Mouse (Mus musculus) MEL (cell line): ENCODE results near the gene Klhl12. TPM values are rescaled to one million over a fixed set of nuclear protein-coding genes. Genes with fewer than 3 reads are reported as not detected.

Experiments used
- DNase-seq: peaks from one replicate; pipeline ENCODE4 v3.0.0; 2011; ENCODE audit warnings: low read depth, low spot score
- H3K27ac ChIP-seq: 2 replicates; pipeline ENCODE4 v1.5.1; 2012; ENCODE audit warnings: low read depth, mild to moderate bottlenecking, control low read depth, low read length, moderate library complexity; ENCODE audit not compliant: control insufficient read depth
- H3K27me3 ChIP-seq, 2 experiments: fragments of 150-350 bp in 1 of 2; sonication (generic) in 1 of 2; 2 replicates each; pipeline ENCODE4 v1.6.1; 2012; ENCODE audit warnings: low read length in 2 of 2, mild to moderate bottlenecking in 2 of 2, improper control_type of control experiment in 1 of 2, moderate library complexity in 1 of 2; ENCODE audit not compliant: insufficient read depth in 2 of 2, control insufficient read depth in 1 of 2
- H3K36me3 ChIP-seq, 2 experiments: 2 replicates each; pipeline ENCODE4 v1.6.1; 2012 to 2014; ENCODE audit warnings: low read length in 2 of 2, improper control_type of control experiment in 1 of 2, inconsistent platforms in 1 of 2, mild to moderate bottlenecking in 1 of 2; ENCODE audit not compliant: insufficient read depth in 2 of 2, control insufficient read depth in 1 of 2
- H3K4me1 ChIP-seq, 2 experiments: fragments of 150-350 bp in 1 of 2; sonication (generic) in 1 of 2; 2 replicates each; pipeline ENCODE4 v1.6.1; 2012; ENCODE audit warnings: low read length in 2 of 2, improper control_type of control experiment in 1 of 2, mild to moderate bottlenecking in 1 of 2; ENCODE audit not compliant: insufficient read depth in 2 of 2, control insufficient read depth in 1 of 2
- H3K4me3 ChIP-seq, 2 experiments: fragments of 150-350 bp in 1 of 2; sonication (generic) in 1 of 2; 2 replicates each; pipeline ENCODE4 v1.5.1; 2012; ENCODE audit warnings: low read depth in 2 of 2, low read length in 2 of 2, mild to moderate bottlenecking in 2 of 2, moderate library complexity in 2 of 2, control low read depth in 1 of 2, improper control_type of control experiment in 1 of 2; ENCODE audit not compliant: control insufficient read depth in 1 of 2, insufficient read depth in 1 of 2
- H3K79me2 ChIP-seq: 2 replicates; pipeline ENCODE4 v1.6.1; 2012; ENCODE audit warnings: mild to moderate bottlenecking, low read length, moderate library complexity; ENCODE audit not compliant: control insufficient read depth, poor library complexity, insufficient read depth
- H3K9ac ChIP-seq: 2 replicates; pipeline ENCODE4 v1.6.1; 2012; ENCODE audit warnings: low read depth, mild to moderate bottlenecking, control low read depth, low read length, moderate library complexity; ENCODE audit not compliant: control insufficient read depth, poor library complexity, severe bottlenecking
- H3K9me3 ChIP-seq: fragments of 150-350 bp; sonication (generic); replicated peaks from 2 replicates; pipeline ENCODE4 v1.6.1; 2012; ENCODE audit warnings: mild to moderate bottlenecking, low read length, improper control_type of control experiment, moderate library complexity; ENCODE audit not compliant: insufficient read depth
- CHD2 ChIP-seq: IDR thresholded peaks from 2 replicates; pipeline ENCODE4 v1.6.1; 2011; ENCODE audit warnings: low read length, improper control_type of control experiment
- CTCF ChIP-seq, 3 experiments: IDR thresholded peaks in 2 of 3; conservative IDR thresholded peaks in 1 of 3; 2 replicates each; pipeline ENCODE4 v1.5.1; 2011 to 2012; ENCODE audit warnings: low read length in 3 of 3, low read depth in 2 of 3, mild to moderate bottlenecking in 2 of 3, improper control_type of control experiment in 1 of 3, inconsistent platforms in 1 of 3, mixed read lengths in 1 of 3, moderate library complexity in 1 of 3; ENCODE audit not compliant: control insufficient read depth in 1 of 3, insufficient read depth in 1 of 3, poor library complexity in 1 of 3, severe bottlenecking in 1 of 3
- ELF1 ChIP-seq: IDR thresholded peaks from 2 replicates; pipeline ENCODE4 v1.6.1; 2014; ENCODE audit warnings: low read depth, mild to moderate bottlenecking, inconsistent platforms, low read length, improper control_type of control experiment, moderate library complexity
- ETS1 ChIP-seq: IDR thresholded peaks from 2 replicates; pipeline ENCODE4 v1.6.1; 2012; ENCODE audit warnings: low read depth, mild to moderate bottlenecking, inconsistent platforms, low read length, improper control_type of control experiment, moderate library complexity
- GABPA ChIP-seq: IDR thresholded peaks from 2 replicates; pipeline ENCODE4 v1.6.1; 2012; ENCODE audit warnings: low read depth, mild to moderate bottlenecking, inconsistent platforms, low read length, improper control_type of control experiment, moderate library complexity
- MAZ ChIP-seq: IDR thresholded peaks from 2 replicates; pipeline ENCODE4 v1.6.1; 2012; ENCODE audit warnings: low read depth, mild to moderate bottlenecking, inconsistent platforms, low read length, improper control_type of control experiment
- MEF2A ChIP-seq: IDR thresholded peaks from 2 replicates; pipeline ENCODE4 v1.6.1; 2014; ENCODE audit warnings: low read depth, mild to moderate bottlenecking, inconsistent platforms, low read length, improper control_type of control experiment; ENCODE audit not compliant: poor library complexity, insufficient replicate concordance, severe bottlenecking; ENCODE audit errors: extremely low read depth
- MXI1 ChIP-seq: IDR thresholded peaks from 2 replicates; pipeline ENCODE4 v1.6.1; 2011; ENCODE audit warnings: mild to moderate bottlenecking, low read depth, low read length, improper control_type of control experiment
- MYB ChIP-seq: IDR thresholded peaks from 2 replicates; pipeline ENCODE4 v1.6.1; 2011; ENCODE audit warnings: mild to moderate bottlenecking, low read depth, low read length, improper control_type of control experiment
- MYC ChIP-seq: IDR thresholded peaks from 2 replicates; pipeline ENCODE4 v1.6.1; 2011; ENCODE audit warnings: low read depth, mild to moderate bottlenecking, low read length, improper control_type of control experiment, moderate library complexity
- NELFE ChIP-seq: IDR thresholded peaks from 2 replicates; pipeline ENCODE4 v1.6.1; 2011; ENCODE audit warnings: low read depth, low read length, improper control_type of control experiment
- NRF1 ChIP-seq: IDR thresholded peaks from 2 replicates; pipeline ENCODE4 v1.6.1; 2014; ENCODE audit warnings: low read depth, mild to moderate bottlenecking, inconsistent platforms, low read length, improper control_type of control experiment, moderate library complexity; ENCODE audit not compliant: poor library complexity, insufficient read depth, severe bottlenecking
- POLR2A ChIP-seq, 2 experiments: IDR thresholded peaks; 2 replicates each; pipeline ENCODE4 v1.6.1; 2011 to 2012; ENCODE audit warnings: low read length in 2 of 2, mild to moderate bottlenecking in 2 of 2, control low read depth in 1 of 2, improper control_type of control experiment in 1 of 2, low read depth in 1 of 2, moderate library complexity in 1 of 2; ENCODE audit not compliant: control insufficient read depth in 1 of 2, insufficient read depth in 1 of 2, poor library complexity in 1 of 2
- RAD21 ChIP-seq: IDR thresholded peaks from 2 replicates; pipeline ENCODE4 v1.6.1; 2011; ENCODE audit warnings: mild to moderate bottlenecking, low read depth, low read length, improper control_type of control experiment
- SIN3A ChIP-seq: IDR thresholded peaks from 2 replicates; pipeline ENCODE4 v1.6.1; 2012; ENCODE audit warnings: low read length, improper control_type of control experiment, inconsistent platforms
- SMC3 ChIP-seq: IDR thresholded peaks from 2 replicates; pipeline ENCODE4 v1.6.1; 2011; ENCODE audit warnings: low read depth, low read length, improper control_type of control experiment
- TCF12 ChIP-seq: IDR thresholded peaks from 2 replicates; pipeline ENCODE4 v1.6.1; 2014; ENCODE audit warnings: low read depth, mild to moderate bottlenecking, inconsistent platforms, low read length, improper control_type of control experiment, moderate library complexity
- USF1 ChIP-seq: IDR thresholded peaks from 2 replicates; pipeline ENCODE4 v1.6.1; 2014; ENCODE audit warnings: low read depth, mild to moderate bottlenecking, inconsistent platforms, low read length, improper control_type of control experiment, moderate library complexity
- USF2 ChIP-seq, 2 experiments: IDR thresholded peaks; 2 replicates each; pipeline ENCODE4 v1.6.1; 2011 to 2012; ENCODE audit warnings: improper control_type of control experiment in 2 of 2, low read length in 2 of 2, borderline replicate concordance in 1 of 2, inconsistent platforms in 1 of 2, low read depth in 1 of 2, mild to moderate bottlenecking in 1 of 2; ENCODE audit not compliant: insufficient read depth in 1 of 2
- ZC3H11A ChIP-seq: IDR thresholded peaks from 2 replicates; pipeline ENCODE4 v1.6.1; 2012; ENCODE audit warnings: low read depth, mild to moderate bottlenecking, inconsistent platforms, low read length, improper control_type of control experiment
- ZMIZ1 ChIP-seq: IDR thresholded peaks from 2 replicates; pipeline ENCODE4 v1.6.1; 2012; ENCODE audit warnings: low read depth, mild to moderate bottlenecking, inconsistent platforms, low read length, improper control_type of control experiment, moderate library complexity
- ZNF384 ChIP-seq: IDR thresholded peaks from 2 replicates; pipeline ENCODE4 v1.6.1; 2012; ENCODE audit warnings: low read depth, mild to moderate bottlenecking, inconsistent platforms, low read length, improper control_type of control experiment
- polyA plus RNA-seq, 2 experiments: library from polyadenylated mRNA; stranded (reverse) in 1 of 2; unstranded in 1 of 2; fragments of >175 nt in 1 of 2; fragments of >200 nt in 1 of 2; gene quantifications; 2 replicates each; pipeline versions ENCODE4 v1.2.1 to v1.2.4; 2012; ENCODE audit warnings: low replicate concordance in 2 of 2, low read depth in 1 of 2; ENCODE audit not compliant: insufficient read length in 2 of 2, insufficient read depth in 1 of 2, missing spikeins in 1 of 2
- total RNA-seq: library from RNA; depleted of rRNA; stranded (reverse); fragments of 300-350 nt; gene quantifications from 2 replicates; pipeline ENCODE4 v1.2.3, GENCODE M21; 2012

The Klhl12 gene
- total and polyA plus RNA-seq, 3 experiments = 20.8 to 26.4 TPM; not detected in 1

DNA sequence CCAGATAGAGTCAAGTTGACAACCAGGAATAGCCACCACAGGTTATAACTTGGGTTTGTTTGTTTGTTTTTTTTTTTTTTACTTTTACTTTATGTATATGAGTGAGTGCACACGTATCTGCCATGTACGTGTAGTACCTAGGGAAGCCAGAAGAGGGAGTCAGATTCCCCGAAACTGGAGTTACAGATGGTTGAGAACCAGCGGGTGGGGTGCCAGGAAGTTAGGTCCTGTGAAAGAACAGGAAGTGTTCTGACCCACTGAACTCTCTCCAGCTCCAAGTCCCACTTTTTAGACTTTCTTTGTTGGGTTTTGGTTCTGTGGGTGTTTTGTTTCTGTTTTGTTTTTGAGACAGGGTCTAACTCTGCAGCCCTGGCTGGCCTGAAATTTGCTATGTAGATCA, 19.9 kb upstream of the Klhl12 start:
- H3K4me1 ChIP-seq = 0 out of 4 replicates have a peak, but pooled peaks cover 0 to 2% of the 10 kb centered on the region in 2 experiments
- no peak overlapping the region for H3K27ac ChIP-seq
- peak overlapping the region; percentile 22 to 39; a peak in 3 of 4 replicates for H3K4me3 ChIP-seq
- DNase-seq = peak; percentile 74
- TF ChIP-seq ETS1 (no peak), MYB (no peak), SIN3A (0 out of 2 replicates have a peak, but pooled peaks have one; percentile 6), MEF2A (no peak), MAZ (no peak), USF2 (IDR thresholded peaks at IDR 0.05; ENCODE audit: borderline replicate concordance in 1 of 2, insufficient read depth in 1 of 2, low read depth in 1 of 2, low read length in 2 of 2) (no peak), NELFE (no peak), CTCF (IDR thresholded peaks at IDR 0.05 in 2 of 3, conservative IDR thresholded peaks at IDR 0.05 in 1 of 3; ENCODE audit: control insufficient read depth in 1 of 3, insufficient read depth in 1 of 3, low read depth in 2 of 3, low read length in 3 of 3, poor library complexity in 1 of 3, severe bottlenecking in 1 of 3) (peak; percentile 30 to 56 (median 51)), RAD21 (peak; percentile 36), USF1 (no peak), ZC3H11A (peak; percentile 26; the same call in 1 of the 2 replicates), SMC3 (peak; percentile 43), TCF12 (no peak), ZMIZ1 (no peak), MYC (no peak), ZNF384 (peak; percentile 64), POLR2A (IDR thresholded peaks at IDR 0.05; ENCODE audit: control insufficient read depth in 1 of 2, insufficient read depth in 1 of 2, low read depth in 1 of 2, low read length in 2 of 2, poor library complexity in 1 of 2) (no peak), GABPA (no peak), ELF1 (peak; percentile 29; the same call in 1 of the 2 replicates), MXI1 (no peak), CHD2 (no peak), NRF1 (no peak)
- no peaks in the 10 kb centered on the region for H3K79me2 ChIP-seq
- peak overlapping the region; percentile 47 for H3K9ac ChIP-seq
- no peaks in the 10 kb centered on the region for H3K9me3 ChIP-seq
- no peaks in the 10 kb centered on the region for H3K27me3 ChIP-seq
- H3K36me3 ChIP-seq = peaks cover 2 to 10% of the 10 kb centered on the region in 2 experiments
